Mouse (Mus musculus) hindbrain, embryonic 15.5 days (tissue): Measurements from ENCODE around the gene Gm14214. TPM values are rescaled to one million over a fixed set of nuclear protein-coding genes. Genes with fewer than 3 reads are reported as not detected.

Experiments used
- ATAC-seq: fragments of 200-750 bp; cut with Nextera tagmentation; 2 replicates; pipeline ENCODE4 v1.8.0; 2017; ENCODE audit warnings: low read depth, moderate number of reproducible peaks, moderate TSS enrichment; ENCODE audit not compliant: low FRiP score
- H3K27ac ChIP-seq: fragments of 300-500 bp; sonication (generic); replicated peaks from 2 replicates; pipeline ENCODE4 v1.5.1; 2015; ENCODE audit warnings: mild to moderate bottlenecking, inconsistent platforms
- H3K27me3 ChIP-seq: fragments of 300-500 bp; sonication (generic); 2 replicates; pipeline ENCODE4 v1.6.1; 2015; ENCODE audit warnings: control low read depth, inconsistent platforms
- H3K36me3 ChIP-seq: fragments of 300-500 bp; sonication (generic); 2 replicates; pipeline ENCODE4 v1.6.1; 2015; ENCODE audit warnings: control low read depth, inconsistent platforms
- H3K4me1 ChIP-seq: fragments of 300-500 bp; sonication (generic); replicated peaks from 2 replicates; pipeline ENCODE4 v1.6.1; 2015; ENCODE audit warnings: control low read depth, inconsistent platforms
- H3K4me2 ChIP-seq: fragments of 300-500 bp; sonication (generic); 2 replicates; pipeline ENCODE4 v1.6.1; 2015; ENCODE audit warnings: moderate library complexity, mild to moderate bottlenecking, inconsistent platforms
- H3K4me3 ChIP-seq: fragments of 300-500 bp; sonication (generic); 2 replicates; pipeline ENCODE4 v1.5.1; 2015; ENCODE audit warnings: mild to moderate bottlenecking, inconsistent platforms
- H3K9ac ChIP-seq: fragments of 300-500 bp; sonication (generic); 2 replicates; pipeline ENCODE4 v1.6.1; 2015; ENCODE audit warnings: inconsistent platforms
- H3K9me3 ChIP-seq: fragments of 300-500 bp; sonication (generic); 2 replicates; pipeline ENCODE4 v1.6.1; 2016; ENCODE audit warnings: control low read depth, inconsistent platforms
- WGBS: fragments of 180-500 bp; shearing (Covaris S2); methylation state at CpG from one replicate; pipeline ENCODE4 v1.1.7; 2015; 5-methylcytosine and 5-hydroxymethylcytosine counted together
- polyA plus RNA-seq: library from polyadenylated mRNA; unstranded; fragments of >200 nt; fragmentation: Nextera tagmentation; extraction: Ambion mirVana; gene quantifications from 2 replicates; pipeline ENCODE4 v1.2.1, GENCODE M21; 2015

Gene Gm14214
- polyA plus RNA-seq, 1 experiment from 2014 or later = not detected

DNA sequence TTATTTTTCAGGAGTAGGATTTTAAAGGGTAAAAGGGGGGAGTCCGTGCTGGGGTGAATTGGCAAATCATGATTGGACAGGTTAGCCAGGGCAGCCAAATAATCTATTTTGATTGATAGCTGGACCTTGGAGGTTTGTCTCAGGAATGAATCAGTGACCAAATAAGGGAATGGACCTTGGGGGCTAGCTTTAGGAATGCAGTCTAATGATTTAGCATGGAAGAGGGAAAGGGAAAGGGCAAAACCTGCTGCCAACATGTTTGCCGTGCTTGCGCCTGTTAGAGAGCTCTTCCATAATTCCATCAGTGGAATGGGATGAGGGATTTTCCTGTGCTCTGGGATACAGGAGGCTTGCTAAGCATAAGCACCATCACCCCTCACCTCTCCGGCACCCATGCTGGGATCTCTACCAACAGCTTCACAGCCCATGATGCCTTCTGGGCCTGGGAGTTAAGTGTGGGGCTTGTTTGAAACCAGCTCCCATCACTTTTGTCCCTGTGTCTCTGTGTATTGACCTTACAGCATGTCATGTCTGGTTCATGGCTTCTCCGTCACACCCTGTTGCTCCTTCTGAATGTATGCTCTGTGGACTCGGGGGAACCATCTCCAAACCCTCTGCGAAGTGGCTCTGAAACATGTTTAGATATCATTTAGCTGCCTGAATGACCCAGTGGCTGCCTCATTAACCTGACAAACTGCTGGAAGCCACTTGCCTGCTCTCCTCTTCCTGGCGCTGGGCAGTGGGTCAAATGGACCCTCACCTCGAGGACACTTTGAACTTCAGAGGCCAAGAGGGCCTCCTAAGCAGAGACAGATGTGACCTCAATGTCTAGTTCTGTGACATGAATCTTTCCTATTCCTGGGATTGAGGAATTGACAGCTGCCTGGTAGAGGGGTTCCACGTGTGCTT lies 26.7 kb downstream of the Gm14214 start:
- WGBS = 68% methylated on average over 10 of the region's 10 CpGs

DNA sequence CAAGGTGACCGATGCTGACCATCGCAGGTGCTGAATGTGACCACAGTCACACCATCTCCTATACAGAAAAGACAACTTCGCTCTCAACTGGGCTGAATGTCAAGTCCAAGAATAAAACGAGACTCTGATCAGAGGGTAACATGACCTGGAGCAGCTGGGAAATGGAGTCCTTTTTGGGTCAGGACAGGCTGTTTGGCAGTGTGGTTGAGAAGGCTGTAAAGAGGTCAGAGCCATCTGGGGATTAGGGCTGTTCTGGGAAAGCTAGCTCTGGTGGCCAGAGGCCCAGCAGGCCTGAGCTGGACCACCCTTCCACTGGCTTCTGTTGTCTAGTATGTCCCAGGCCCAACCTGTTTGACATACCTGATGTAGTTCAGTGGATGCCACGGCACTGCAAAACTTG lies 31.2 kb downstream of the Gm14214 start:
- Histone ChIP-seq H3K4me1 (peaks cover 9% of the 10 kb centered on the region; the same call in 1 of the 2 replicates), H3K4me3 (no peak overlapping the region), H3K4me2 (no peak overlapping the region), H3K27ac (no peak overlapping the region), H3K36me3 (no peaks in the 10 kb centered on the region), H3K9ac (no peak overlapping the region), H3K27me3 (no peaks in the 10 kb centered on the region), H3K9me3 (no peaks in the 10 kb centered on the region)
- 90% methylated on average over 5 of the region's 5 CpGs for WGBS
- ATAC-seq = no peak

More for the DNA sequence above, 26.7 kb downstream of the Gm14214 start:
- H3K9ac ChIP-seq = no peak overlapping the region
- H3K36me3 ChIP-seq = no peaks in the 10 kb centered on the region
- no peaks in the 10 kb centered on the region for H3K4me1 ChIP-seq
- H3K27ac ChIP-seq = no peak overlapping the region
- no peaks in the 10 kb centered on the region for H3K27me3 ChIP-seq
- ATAC-seq = no peak
- no peak overlapping the region for H3K4me2 ChIP-seq
- H3K4me3 ChIP-seq = no peak overlapping the region
- H3K9me3 ChIP-seq = no peaks in the 10 kb centered on the region

DNA sequence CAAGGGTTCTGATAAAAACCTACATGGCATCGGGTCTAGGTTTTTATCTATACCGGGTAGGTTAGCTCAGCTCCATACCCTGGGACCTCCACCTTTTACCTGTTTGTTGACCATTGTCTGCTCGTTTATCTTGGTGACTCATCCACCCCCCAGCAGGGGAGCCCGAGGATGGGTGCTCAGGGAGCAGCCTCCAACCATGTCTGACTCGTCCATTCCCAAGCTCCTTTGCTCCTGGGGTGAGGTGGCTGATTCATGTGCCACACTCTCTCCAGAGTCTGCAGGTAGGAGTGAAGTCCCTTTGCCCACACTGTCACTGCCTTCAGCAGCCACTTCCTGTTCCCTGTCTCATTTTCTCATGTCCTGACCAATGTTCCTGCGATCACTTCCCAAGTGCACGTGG lies 33.8 kb downstream of the Gm14214 start:
- ATAC-seq = no peak
- peaks cover 9% of the 10 kb centered on the region; the same call in 1 of the 2 replicates for H3K4me1 ChIP-seq
- no peaks in the 10 kb centered on the region for H3K36me3 ChIP-seq
- H3K9me3 ChIP-seq = no peaks in the 10 kb centered on the region
- no peak overlapping the region for H3K4me3 ChIP-seq
- H3K4me2 ChIP-seq = no peak overlapping the region
- H3K9ac ChIP-seq = no peak overlapping the region
- 87% methylated on average over 7 of the region's 7 CpGs for WGBS
- H3K27me3 ChIP-seq = no peaks in the 10 kb centered on the region
- no peak overlapping the region for H3K27ac ChIP-seq

DNA sequence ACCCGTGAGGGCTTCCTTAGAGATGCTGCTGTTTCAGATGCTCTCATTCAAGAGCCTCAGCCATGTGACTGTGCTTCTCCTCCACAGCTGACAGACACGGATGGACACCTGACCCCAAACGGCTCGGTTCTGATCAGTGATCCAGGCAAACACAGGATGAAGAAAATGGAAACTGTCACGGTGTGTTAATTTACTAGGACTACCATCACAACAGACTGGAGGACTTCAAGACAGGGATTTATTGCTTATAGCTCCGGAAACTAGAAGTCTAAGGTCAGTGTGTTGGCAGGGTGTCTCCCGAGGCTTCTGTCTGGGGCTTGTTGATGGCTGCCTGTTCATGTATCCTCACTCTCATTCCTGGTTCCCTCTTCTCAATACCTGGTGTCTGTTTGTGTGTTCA lies 34.4 kb downstream of the Gm14214 start:
- Histone ChIP-seq H3K4me3 (no peak overlapping the region), H3K4me1 (peaks cover 9% of the 10 kb centered on the region; the same call in 1 of the 2 replicates), H3K27me3 (no peaks in the 10 kb centered on the region), H3K9ac (no peak overlapping the region), H3K4me2 (no peak overlapping the region), H3K27ac (no peak overlapping the region), H3K9me3 (no peaks in the 10 kb centered on the region), H3K36me3 (no peaks in the 10 kb centered on the region)
- no peak for ATAC-seq
- 52% methylated on average over 7 of the region's 7 CpGs for WGBS

DNA sequence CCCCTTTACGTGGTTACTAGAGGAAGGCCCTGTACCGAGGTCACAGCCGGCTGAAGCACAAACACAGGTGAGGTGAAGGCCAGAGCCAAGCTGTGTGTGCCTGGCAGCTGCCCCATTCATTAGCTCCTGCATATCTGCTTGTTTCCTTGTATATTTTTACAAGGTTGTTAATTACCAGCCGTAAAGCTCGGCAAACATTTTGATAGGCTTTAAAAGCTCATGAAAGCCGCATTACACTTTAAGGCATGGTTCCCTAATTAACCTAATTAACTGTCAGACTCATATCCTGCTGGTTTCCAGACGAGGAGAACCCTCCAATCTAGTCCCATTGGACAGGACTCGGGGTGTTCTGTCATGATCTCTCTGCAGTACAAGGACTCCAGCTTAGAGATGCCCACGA lies 34.9 kb downstream of the Gm14214 start:
- Histone ChIP-seq H3K36me3 (no peaks in the 10 kb centered on the region), H3K9me3 (no peaks in the 10 kb centered on the region), H3K27ac (no peak overlapping the region), H3K4me2 (no peak overlapping the region), H3K4me1 (peaks cover 9% of the 10 kb centered on the region; the same call in 1 of the 2 replicates), H3K4me3 (no peak overlapping the region), H3K9ac (no peak overlapping the region), H3K27me3 (no peaks in the 10 kb centered on the region)
- no peak for ATAC-seq
- WGBS = 60% methylated on average over 9 of the region's 9 CpGs

DNA sequence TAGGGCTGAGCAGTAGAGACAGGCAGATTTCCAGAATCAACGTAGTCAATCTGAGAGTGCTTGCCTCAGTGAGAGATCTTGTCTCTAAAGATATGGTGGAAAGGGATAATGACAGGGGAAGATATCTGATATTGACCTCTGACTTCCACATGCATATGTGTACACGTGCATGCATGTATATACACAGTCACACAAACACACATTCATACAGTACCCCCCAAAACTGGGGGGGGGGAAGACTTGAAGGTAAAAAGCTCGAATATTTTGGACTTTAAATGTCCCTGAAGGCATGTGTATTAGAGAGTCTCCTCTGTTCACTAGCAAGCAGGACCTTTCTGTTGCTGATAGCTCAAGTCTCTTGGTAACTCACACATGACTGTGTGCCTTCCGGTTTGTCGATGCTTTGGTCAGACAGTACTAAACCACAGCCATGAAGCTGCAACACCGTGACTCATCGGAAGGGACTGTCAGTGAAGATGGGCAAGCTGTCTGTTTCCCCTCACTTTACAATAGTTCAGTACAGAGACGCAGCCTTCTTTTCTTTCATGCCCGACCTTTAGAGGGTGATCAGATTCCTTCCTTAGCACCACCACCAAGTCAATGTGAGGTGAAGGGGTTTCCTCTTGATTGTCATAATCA lies 37.2 kb downstream of the Gm14214 start:
- peaks cover 9% of the 10 kb centered on the region; the same call in 1 of the 2 replicates for H3K4me1 ChIP-seq
- no peaks in the 10 kb centered on the region for H3K27me3 ChIP-seq
- 74% methylated on average over 9 of the region's 9 CpGs for WGBS
- no peaks in the 10 kb centered on the region for H3K36me3 ChIP-seq
- H3K27ac ChIP-seq = no peak overlapping the region
- H3K9ac ChIP-seq = no peak overlapping the region
- H3K4me3 ChIP-seq = no peak overlapping the region
- no peaks in the 10 kb centered on the region for H3K9me3 ChIP-seq
- ATAC-seq = no peak
- no peak overlapping the region for H3K4me2 ChIP-seq

DNA sequence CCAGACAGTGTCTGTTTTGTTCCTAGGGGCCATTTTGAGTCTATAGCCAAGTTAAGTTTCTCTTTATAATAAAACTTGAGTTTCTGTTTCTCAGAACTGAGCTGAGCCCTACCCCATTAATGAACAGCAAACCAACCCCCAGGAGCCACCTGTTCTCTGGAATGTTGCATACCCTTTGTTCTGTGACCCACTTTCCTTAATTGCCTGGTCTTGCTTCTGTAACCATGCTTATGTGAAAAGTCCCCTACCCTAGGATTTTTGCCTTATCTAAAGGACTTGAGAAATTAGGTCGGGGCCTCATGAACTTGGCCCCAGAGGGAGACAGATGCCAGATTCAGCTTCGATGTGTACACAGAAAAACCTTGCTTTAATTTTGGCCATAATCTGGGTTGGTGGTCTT lies 37.9 kb downstream of the Gm14214 start:
- H3K9ac ChIP-seq = no peak overlapping the region
- no peak overlapping the region for H3K27ac ChIP-seq
- no peak for ATAC-seq
- no peaks in the 10 kb centered on the region for H3K9me3 ChIP-seq
- H3K4me3 ChIP-seq = no peak overlapping the region
- H3K36me3 ChIP-seq = no peaks in the 10 kb centered on the region
- no peak overlapping the region for H3K4me2 ChIP-seq
- H3K27me3 ChIP-seq = no peaks in the 10 kb centered on the region
- WGBS = 73% methylated on average over 2 of the region's 2 CpGs
- peaks cover 9% of the 10 kb centered on the region; the same call in 1 of the 2 replicates for H3K4me1 ChIP-seq

DNA sequence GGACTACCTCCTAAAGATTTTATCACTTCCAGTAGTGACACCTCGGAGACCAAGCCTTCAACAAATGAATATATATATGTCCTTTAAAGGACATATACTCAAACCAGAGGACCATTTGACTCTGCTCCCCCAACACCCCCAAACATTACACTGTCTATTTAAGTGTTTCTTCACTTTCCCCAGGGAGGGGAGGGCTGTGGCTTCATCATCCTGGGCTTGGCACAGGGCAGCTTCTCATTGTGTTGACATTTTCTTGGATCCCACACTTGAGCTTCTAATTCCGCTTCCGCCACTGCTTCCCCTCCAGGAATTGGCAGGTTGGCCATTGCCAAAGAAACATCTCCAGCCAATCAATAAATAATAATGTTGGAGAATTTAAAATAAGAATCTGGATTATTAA lies 39.0 kb downstream of the Gm14214 start:
- Histone ChIP-seq H3K36me3 (no peaks in the 10 kb centered on the region), H3K4me1 (peaks cover 9% of the 10 kb centered on the region; the same call in 1 of the 2 replicates), H3K9me3 (no peaks in the 10 kb centered on the region), H3K4me2 (no peak overlapping the region), H3K4me3 (no peak overlapping the region), H3K27me3 (no peaks in the 10 kb centered on the region), H3K27ac (no peak overlapping the region), H3K9ac (no peak overlapping the region)
- ATAC-seq = no peak
- 72% methylated on average over 3 of the region's 3 CpGs for WGBS

DNA sequence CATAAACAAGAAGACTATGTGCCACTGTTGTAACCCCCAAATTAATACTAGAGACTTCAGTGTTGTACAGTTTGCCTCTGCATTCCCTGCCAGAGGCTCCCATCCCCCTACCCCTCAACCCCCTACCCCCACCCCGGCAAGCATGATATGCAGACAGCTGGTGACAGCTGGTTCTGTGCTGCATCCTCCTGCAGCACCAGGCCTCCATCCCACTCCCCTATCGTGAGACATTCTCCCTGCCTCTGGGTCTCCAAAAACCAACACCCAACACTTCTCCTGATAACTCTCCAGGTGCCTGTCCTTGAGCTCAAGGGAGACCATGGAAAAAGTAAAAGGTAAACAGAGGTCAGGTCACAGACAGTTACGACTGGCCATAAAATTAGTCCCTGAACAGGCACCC lies 40.1 kb downstream of the Gm14214 start:
- no peak overlapping the region for H3K9ac ChIP-seq
- H3K4me3 ChIP-seq = no peak overlapping the region
- H3K4me2 ChIP-seq = no peak overlapping the region
- no peaks in the 10 kb centered on the region for H3K36me3 ChIP-seq
- 61% methylated on average over 3 of the region's 3 CpGs for WGBS
- peaks cover 8% of the 10 kb centered on the region for H3K4me1 ChIP-seq
- ATAC-seq = no peak
- H3K9me3 ChIP-seq = no peaks in the 10 kb centered on the region
- no peak overlapping the region for H3K27ac ChIP-seq
- H3K27me3 ChIP-seq = no peaks in the 10 kb centered on the region

DNA sequence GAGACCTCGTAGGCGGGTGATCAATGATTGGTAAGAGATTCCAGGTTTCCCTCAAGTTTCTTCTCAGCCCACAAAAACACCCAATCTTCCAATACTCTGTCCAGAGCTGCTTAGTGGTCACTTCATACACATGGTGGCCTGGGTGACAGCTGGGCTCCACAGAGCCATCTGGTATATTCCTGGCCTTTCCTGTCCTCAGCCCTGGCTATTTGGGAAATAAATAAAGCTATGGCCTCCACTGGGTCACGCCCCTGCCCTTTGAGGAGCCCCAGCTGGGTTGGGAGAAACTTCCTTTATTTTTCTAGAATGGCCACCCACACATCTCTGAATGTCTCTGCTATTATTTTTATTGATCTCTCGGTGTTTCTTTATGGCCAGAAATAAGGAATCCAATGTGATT lies 46.4 kb downstream of the Gm14214 start:
- Histone ChIP-seq H3K9ac (no peak overlapping the region), H3K9me3 (no peaks in the 10 kb centered on the region), H3K4me3 (no peak overlapping the region), H3K36me3 (no peaks in the 10 kb centered on the region), H3K27me3 (no peaks in the 10 kb centered on the region), H3K27ac (no peak overlapping the region), H3K4me1 (peaks cover 4% of the 10 kb centered on the region), H3K4me2 (no peak overlapping the region)
- 78% methylated on average over 4 of the region's 4 CpGs for WGBS
- no peak for ATAC-seq

DNA sequence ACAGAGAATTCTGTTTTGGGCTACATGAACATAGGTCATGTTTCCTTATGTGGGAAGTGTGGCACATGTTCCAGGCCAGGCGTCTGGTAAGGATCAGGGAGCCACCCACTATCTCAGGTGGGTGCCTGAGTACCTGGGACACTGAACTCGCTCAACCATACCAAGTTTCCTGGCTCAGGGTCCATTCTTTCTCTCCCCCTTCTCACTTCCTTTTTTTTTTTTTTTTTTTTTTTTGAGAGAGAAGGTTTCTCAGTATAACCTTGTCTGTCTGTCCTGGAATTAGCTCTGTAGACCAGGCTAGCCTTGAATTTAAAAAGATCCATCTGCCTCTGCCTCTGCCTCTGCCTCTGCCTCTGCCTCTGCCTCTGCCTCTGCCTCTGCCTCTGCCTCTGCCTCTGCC lies 49.5 kb downstream of the Gm14214 start:
- Histone ChIP-seq H3K9ac (no peak overlapping the region), H3K36me3 (no peaks in the 10 kb centered on the region), H3K4me1 (peaks cover 1% of the 10 kb centered on the region; the same call in 1 of the 2 replicates), H3K9me3 (no peaks in the 10 kb centered on the region), H3K27me3 (no peaks in the 10 kb centered on the region), H3K4me3 (no peak overlapping the region), H3K4me2 (no peak overlapping the region), H3K27ac (no peak overlapping the region)
- no peak for ATAC-seq
- 86% methylated on average over 2 of the region's 2 CpGs for WGBS
